Mouse (Mus musculus) lung, adult 2 months (tissue): ENCODE results near the gene Myo16.

ENCODE experiments used
- CTCF ChIP-seq: fragments of 200-500 bp; IDR thresholded peaks from 2 replicates; pipeline ENCODE4 v1.5.1; 2011; ENCODE audit warnings: mild to moderate bottlenecking, low read length, control low read depth; ENCODE audit not compliant: insufficient read depth
- POLR2A ChIP-seq: fragments of 200-500 bp; IDR thresholded peaks from 2 replicates; pipeline ENCODE4 v1.6.1; 2011; ENCODE audit warnings: low read depth, mild to moderate bottlenecking, control low read depth, low read length, borderline replicate concordance; ENCODE audit errors: extremely low read depth

DNA sequence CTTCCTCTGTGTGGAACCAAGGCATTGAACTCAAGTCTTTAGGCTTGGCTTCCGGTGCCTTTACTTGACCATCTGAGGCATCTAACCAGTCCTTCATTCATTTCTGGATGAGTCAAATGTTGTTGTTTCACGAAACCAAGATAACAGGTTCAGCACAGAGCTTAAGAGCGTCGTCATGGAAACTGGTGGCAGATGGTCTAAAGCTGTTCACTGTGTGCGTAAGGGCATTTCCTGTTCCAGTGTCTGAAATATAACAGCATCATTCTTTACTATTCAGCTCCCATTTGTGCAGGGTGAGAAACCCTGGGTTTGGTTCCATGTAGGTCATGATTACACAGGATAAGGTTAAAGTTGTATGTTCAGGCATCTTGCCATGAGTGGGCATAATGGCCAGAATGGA is 372.9 kb downstream of the Myo16 start:
- TF ChIP-seq CTCF (no peak), POLR2A (no peak)
